Mouse (Mus musculus) natural killer cell, adult 2 months (primary cell): ENCODE data around the gene Prtn3.

Source experiments
- DNase-seq, 2 experiments: peaks; one replicate each; pipeline ENCODE4 v3.0.0; 2022; ENCODE audit warnings: low spot score in 2 of 2

The Prtn3 gene

DNA sequence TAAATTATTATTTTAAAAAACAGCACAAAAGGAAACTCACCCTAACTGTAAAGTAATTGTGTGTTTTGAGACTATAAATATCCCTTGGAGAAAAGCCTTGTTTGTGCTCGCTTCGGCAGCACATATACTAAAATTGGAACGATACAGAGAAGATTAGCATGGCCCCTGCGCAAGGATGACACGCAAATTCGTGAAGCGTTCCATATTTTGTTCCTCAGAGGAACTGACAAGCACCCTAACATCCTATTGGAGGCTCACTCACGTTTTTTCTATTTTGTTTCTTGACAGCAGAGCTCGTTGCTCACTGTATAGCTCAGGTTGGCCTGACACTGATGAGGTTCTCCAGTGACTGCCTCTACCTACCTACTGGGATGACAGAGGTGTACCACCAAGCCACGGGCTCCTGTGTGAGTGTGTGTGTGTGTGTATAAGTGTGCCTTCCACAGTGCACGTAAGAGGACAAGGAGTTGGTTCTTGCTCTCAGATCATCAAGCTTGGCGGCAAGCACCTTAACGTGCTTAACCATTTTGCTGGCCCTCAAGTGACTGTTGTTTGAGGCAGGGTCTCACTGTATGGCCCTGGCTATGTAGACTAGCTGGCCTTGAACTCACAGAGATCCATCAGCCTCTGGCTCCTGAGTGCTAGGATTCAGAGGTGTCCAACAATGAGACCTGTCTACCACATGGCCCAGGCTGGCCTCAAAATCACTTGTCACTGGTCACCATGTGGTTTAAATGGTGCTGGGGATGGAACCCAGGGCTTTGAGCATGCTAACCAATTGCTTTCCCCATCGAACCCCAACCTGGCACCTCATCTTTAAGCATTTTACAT, 35.0 kb downstream of the Prtn3 start:
- DNase-seq, result peak; percentile 54 to 57

DNA sequence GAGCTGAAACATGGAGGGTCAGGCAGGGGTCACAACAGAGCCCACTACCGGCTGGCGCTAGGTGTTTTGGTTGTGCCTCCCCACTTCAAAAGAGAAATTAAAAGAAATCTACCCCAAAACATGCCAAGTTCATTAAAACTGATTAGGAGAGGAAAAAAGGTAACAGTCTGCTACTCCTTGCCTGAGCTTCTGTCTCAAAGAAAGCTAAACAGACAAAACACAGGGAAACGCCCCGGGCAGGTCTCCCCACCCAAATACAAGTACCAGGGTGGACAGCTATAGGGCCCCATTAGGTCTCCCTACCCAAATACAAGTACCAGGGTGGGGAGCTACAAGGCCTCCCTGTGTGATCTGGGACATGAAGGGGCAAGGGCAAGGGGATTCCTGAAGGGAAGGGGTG, 36.3 kb downstream of the Prtn3 start, which contains the start of gene Gm26602:
Gene Gm26602 (plus strand): TSS at position 301 of the 400 bp plus-strand sequence.
- no peak for DNase-seq

DNA sequence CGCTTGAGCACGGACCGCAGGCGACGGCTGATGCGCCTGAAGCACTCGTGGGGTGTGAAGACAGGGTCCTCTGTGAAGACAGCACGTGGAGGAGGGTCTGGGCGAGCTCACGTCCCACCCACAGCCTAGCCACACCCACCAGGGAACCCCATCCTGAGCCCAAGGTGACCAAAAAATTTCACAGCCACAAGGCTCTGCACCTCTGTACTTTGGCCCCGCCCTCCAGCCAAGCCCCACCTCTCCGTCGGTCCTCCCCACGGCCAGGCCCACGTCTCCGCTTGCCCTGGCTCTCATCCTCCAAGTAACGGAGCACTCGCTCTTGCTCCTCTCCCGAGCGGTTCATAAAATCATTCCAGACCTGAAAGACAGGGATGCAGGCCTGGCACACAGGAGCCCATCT, 38.1 kb downstream of the Prtn3 start:
- no peak for DNase-seq

DNA sequence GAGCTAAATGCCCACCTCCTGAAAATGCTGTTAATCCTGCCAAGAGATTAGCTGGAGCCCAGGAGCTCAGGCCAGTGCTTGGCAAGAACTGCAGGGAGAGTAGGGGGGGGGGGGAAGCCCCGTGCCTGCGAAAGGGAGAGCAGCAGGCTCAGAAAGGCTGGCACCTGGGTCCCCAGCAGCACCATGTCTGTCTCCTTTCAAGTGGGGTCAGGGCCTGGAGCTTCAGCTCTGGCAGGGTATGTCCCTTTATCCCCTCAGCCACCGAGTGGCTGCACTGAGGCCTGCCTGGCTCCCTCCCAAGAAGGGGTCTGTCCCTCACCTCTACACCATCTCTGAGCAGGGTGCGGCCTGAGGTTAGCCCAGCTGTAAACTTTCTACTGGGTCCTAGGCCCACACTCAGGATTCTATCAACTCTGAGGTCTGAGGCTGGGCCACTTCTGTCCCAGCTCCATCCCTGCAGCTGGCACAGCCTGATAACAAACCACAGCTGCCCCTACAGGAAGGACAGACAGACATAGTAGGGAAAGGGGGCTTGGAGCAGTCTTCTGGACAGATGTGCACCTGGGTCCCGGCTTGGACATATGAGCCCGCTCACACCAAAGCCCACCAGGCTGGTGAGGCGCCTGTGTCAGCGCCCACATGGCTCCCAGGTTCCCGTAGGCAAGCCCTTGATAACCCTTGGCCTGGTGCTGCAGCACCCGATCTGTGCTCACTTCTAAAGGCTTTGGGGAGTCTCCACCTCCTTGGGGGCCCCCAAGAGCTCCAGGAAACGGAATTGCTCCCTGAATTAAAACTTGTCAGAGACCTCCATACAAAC, 40.1 kb downstream of the Prtn3 start:
- DNase-seq, result no peak

DNA sequence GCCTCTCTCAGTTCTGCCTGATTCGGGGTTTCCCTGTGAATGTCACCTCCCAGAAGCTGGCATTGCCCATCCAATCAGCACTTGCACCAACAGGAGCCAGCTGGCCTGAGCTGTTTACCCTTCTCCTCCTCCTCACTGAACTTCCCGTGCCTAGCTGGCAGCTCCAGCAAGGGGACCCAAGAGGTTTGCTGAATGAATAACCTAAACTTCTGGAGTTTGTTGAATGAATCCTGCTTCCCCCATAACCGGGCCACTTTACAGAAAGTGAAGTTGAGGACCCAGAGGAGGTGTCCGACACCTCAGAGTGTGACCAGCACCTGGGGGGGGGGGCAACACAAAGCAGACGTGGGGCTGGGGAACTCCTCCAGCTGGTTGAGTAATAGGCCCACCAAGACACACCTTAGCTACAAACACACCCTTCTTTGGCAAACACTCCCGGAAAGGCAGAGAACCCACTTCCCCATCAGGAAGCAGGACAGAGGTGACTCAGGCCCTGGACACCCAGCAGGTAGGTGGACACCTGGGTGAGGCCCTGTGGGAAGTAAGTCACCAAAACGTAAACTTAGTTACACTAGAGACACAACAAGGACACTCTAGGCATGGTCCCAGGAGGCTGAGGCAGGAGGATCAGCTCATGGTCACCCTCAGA, 40.8 kb downstream of the Prtn3 start:
- DNase-seq, result no peak

DNA sequence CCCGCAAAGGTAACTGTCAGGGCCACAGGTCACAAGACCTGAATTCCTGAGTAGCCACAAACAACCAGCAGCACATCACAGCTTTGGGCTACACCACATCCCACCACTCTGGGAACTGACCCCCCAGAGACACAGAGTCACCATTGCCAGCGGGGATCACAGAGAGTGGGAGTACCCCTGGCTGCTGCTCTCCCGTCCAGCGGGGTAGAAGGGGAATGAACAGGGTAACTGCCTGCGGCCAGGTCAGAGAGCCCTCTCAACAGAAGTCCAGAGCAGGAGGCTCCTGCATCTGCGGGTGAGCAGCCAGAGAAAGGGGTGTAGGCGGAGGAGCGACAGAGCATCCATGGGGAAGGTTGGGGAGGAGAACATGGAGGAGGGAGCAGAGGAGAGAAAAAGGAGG, 41.8 kb downstream of the Prtn3 start:
- no peak for DNase-seq

DNA sequence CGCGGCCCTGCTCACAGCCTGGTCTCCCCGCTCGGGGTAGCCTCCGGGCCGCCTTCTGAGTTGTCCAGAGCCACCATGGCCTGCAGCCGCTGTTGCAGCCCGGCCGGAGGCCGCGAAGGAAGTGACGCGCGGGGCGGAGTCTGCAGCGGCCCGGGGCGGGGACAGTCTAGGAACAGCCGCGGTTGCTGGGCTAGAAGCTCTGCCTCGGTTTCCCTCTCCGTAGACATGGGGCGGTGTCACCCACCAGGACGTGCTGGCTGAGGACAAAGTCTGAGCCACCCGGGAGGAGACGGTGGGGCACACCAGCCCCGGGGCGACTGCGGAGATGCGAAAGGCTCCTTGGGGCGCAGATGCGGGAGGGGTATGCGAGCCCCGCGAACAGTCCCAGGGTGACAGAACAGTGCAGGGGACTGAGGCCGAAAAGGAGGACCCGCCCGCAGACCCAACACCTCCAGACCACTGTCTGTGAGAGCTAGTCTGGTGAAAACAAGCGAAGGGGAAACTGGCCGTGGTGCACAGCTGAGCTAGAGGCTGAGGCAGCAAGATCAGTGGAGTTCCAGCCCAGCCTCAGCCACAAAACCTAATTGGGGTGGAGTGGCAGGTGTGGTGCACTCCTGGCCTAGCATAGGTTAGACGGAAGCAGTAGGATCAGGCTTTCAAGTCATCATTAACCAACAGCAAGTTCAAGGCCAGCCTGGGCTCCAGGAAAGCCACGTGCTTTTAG, 42.7 kb downstream of the Prtn3 start, which contains the start of gene Kiss1r:
Gene Kiss1r (plus strand): TSS at position 164 of the 724 bp plus-strand sequence.
- DNase-seq, result peak; percentile 78 to 80

DNA sequence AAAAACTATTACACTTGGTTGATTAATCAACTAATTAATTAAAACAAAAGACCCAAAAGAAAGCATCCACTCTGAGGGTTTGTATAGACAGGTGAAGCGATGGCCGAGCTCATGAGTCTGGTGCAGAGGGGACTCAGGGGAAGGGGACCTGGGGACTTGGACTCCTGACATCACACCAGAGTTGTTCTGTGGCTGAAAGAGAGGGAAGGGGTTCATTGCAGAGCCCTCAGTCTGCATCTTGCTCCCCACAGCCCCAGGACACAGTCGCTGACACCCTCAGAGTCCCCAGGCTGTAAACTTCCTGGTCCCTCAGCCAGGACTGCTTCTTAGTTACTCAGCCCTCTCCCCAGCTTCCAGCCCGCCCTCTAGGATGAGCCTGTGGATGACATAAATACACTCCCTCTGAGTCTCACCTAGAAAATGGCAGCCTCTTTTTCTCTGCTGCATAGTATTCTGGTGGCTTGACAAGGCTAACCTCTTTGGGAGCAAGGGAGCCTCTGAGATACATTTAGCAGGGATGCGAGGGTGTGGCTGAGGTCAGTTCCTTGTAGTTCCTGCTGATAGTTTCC, 43.3 kb downstream of the Prtn3 start:
- no peak for DNase-seq

DNA sequence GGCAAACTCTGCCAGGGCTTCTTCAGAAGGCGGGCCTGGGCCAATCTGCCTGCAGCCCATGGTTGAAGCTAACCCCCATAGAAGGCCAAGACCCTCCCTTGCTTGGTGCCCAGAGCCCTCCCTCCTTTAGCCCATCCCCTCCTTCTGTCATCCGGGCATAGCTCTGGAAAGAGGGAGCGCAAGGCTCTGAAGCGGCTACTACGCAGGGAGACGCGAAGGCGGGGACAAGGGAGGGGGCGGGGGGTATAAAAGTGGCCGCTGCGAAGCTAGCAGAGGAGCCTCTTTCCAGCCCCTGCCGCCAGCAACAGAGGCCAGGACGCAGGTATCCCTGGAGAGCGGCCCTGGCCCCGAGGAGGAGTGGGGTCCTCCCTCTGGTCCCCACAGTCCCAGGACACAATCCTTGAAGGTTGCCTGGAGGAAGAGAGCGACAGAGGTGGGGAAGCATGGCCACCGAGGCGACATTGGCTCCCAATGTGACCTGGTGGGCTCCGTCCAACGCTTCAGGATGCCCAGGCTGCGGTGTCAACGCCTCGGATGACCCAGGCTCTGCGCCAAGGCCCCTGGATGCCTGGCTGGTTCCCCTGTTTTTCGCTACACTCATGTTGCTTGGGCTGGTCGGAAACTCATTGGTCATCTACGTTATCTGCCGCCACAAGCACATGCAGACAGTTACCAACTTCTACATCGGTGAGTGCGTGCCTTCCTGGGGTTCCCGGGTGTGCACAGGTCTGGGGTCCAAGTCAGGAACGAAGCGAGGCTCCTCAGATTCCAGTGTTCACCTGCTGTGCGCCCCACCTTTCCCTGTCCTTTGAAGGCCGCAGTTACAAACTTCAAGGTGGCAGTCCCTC, 44.2 kb downstream of the Prtn3 start:
- DNase-seq, result no peak

DNA sequence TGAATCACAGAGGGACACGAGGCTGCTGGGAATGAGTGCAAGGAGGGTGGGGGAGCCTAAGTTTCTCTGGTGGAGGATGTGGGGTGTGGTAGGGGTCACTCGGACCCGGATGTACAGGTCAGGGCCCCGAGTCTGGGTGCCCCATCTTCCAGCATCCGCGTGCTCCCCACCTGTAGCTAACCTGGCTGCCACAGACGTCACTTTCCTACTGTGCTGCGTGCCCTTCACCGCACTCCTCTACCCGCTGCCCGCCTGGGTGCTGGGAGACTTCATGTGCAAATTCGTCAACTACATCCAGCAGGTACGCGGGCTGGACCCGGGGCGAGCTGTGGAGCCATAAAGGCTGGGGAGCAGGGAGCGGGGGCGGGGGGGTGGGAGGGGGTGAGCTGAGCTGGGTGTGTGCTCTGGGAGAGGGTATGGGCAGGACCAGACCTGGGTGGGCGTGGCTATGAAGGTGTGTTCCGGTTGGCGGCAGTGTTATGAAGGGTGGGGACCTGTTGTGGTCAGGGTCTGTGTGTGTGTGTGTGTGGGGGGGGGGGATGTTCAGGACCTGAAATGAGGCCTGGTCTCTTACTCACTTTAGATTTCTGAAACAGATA, 45.1 kb downstream of the Prtn3 start:
- DNase-seq, result no peak

DNA sequence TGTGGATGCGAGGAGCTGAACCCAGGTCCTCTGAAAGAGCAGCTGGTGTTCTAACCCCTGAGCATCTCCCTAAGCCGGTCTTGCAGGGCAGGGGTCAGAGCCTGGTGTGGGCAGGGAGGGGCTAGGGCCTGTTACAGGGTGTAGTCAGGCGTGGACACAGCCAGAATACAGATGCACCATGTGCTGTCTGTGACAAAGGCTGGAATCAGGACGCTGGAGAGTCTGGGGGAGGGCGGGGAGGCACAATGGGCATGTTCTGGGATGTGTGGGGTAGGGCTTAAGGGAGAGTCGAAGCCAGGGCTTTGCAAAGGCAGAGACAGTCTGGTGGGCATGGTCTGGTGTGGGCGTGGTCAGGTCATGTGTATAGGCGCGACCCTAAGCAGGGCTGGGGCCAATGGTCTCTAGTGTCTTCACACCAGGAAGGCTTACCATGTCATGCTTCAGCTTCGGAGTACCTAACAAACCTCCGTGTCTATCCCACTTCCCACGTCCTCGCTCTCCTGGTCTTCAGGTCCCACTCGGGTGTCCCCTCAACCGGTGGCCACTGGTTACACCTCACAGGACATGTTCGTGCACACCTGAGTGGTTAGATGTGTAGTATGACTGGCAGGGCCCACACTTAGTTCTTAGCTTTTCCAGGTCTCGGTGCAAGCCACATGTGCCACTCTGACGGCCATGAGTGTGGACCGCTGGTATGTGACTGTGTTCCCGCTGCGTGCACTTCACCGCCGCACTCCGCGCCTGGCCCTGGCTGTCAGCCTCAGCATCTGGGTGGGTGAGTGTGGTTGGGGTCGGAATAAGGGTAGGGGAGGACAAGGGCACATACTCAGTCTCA, 46.0 kb downstream of the Prtn3 start:
- DNase-seq, result no peak

DNA sequence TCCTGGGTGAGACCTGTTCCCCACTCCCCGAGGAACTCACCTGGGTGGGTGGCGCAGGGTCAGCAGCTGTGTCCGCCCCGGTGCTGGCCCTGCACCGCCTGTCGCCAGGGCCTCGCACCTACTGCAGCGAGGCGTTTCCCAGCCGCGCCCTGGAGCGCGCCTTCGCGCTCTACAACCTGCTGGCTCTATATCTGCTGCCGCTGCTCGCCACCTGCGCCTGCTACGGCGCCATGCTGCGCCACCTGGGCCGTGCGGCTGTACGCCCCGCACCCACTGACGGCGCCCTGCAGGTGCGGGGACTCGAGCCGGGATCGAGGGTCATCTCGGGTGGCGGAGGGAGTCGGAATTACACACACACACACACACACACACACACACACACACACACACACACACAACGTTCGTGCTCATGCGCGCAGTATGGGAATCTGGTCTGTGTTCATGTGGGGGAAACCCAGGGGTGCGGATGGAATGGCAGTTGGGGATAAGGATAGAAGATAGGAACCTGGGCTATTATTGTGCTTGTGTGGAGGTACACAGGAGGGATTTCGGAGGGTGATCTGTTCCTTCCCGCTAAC, 46.8 kb downstream of the Prtn3 start, which contains the start of gene R3hdm4:
Gene R3hdm4 (minus strand): TSS at position 251 of the 578 bp plus-strand sequence.
- DNase-seq, result no peak

DNA sequence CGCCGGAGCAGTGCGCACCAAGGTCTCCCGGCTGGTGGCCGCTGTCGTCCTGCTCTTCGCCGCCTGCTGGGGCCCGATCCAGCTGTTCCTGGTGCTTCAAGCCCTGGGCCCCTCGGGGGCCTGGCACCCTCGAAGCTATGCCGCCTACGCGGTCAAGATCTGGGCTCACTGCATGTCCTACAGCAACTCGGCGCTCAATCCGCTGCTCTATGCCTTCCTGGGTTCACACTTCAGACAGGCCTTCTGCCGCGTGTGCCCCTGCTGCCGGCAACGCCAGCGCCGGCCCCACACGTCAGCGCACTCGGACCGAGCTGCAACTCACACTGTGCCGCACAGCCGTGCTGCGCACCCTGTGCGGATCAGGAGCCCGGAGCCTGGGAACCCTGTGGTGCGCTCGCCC, 47.3 kb downstream of the Prtn3 start:
- no peak for DNase-seq

DNA sequence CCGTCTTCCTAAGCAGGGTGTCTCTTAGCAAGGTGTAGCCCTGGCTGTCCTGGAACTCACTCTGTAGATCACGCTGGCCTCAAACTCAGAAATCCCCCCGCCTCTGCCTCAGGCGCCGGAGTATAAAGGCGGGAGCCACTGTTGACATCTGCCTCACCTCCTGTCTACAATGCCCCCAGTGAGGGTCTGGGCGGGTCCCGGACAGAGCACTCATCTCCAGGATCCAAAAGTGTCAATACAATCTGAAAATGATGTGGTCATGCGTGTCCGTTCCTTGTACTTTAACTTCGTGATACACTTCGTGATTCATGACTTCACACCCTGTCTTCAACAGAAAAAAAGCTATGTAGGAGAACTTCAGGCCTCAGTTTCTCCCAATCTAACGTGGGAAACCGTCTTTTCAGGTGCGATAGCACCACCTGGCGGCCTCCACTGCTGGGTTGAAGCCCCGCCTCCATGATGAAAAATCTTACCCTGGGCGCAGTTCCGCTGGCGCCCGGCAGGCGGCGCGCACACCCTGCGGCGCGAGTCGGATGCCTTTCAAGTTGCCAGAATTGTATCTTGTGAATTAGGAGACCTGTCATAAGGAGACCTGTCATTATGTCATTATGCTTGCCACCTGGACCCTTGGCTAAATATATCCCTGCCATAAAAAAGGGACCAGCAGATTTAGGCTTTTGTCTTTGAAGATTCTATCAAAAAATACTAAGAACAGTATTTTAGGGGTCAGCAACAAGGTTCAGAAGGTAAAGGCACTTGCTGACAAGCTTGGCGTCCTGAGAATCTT, 50.9 kb downstream of the Prtn3 start:
- DNase-seq, result peak; percentile 91 to 94

DNA sequence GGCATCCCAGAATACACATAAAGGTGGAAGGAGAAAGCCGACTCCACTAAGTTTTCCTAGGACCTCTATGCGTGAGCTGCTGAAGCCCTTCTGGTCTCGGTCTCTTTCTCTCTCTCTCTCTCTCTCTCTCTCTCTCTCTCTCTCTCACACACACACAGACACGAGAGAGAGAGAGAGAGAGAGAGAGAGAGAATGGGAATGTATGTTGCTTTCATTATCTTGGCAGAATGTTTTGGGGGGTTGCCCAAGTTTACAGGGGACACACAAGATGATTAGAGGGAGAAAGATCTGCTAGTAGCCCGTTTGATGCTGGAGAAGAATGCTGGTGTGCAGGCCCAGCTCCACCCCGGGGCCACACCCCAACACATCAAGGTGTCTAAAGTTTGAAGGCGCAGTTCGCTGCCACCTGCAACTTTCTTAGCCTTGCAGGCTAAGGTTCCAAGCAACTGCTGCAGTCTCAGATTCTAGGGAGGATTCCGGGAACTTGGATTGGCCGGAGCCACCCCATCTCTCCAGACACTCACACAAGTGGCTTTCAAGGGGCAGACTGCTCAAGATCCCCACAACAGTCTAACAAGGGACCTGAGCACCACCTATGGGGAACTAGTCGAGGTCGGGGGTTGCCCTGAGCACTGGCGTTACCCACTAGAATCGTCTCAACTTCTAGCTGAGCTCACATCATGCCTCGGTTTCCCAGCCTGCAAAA, 51.7 kb downstream of the Prtn3 start:
- peak; percentile 26 to 47 for DNase-seq

DNA sequence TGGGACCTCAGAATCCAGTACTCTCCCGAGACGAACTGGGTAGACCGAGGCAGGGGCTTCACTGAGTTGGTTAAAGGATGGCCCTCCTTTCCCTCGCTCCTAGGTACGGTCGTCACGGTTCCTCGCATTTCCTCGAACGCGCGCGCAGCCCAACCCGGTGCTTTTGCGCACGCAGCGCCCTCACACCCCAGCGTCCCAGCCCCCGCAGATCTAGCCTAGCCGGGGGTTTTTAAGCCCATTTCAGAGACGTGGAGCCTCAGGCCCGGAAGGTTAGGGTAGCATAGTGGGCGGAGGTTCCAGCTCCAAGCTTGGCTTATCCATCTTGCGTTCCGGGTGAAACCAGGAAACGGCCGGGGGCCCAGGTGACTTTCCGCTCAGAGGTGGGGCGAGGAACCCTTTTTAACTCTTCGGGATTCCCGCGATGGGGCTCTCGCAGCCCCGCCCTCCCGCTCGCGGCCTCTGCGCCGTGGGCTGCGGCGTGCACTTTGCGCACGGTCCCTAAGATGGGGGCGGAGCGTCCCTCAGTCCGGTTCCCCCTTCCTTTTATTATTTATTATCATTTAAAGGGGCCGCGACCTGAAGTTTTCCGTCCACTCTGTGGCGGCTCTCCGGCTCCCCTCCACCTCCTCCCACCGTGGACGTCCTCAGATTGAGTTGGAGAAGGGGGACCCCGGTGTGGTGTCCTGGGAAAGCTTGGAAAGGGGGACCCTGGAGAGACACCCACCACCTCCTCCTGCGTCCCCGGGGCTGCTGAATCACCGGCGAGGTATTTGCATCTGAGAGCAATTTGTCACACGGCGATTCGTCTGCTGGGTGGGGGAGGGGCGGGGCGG, 52.4 kb downstream of the Prtn3 start, which contains the start of gene Arid3a:
Gene Arid3a (plus strand): TSS at position 553 of the 833 bp plus-strand sequence.
- peak; percentile 82 to 87 for DNase-seq
